Mouse (Mus musculus): Measurements from ENCODE around the gene Ankub1.

- TF ChIP-seq CTCF (IDR thresholded peaks at IDR 0.05; ENCODE audit: low read depth) = no peak
- no peak for TF ChIP-seq EP300 (optimal IDR thresholded peaks at IDR 0.05)
These were observed 14.8 kb downstream of the Ankub1 start for GRCm38 (mm10) chr3:57677786-57678185.
